Mouse (Mus musculus) mature B cell (primary cell): ENCODE results near the gene Gemin2.
"Not testable (repeated sequence)": the region's sequence is repeated elsewhere in the genome, so short reads cannot be mapped to it uniquely, and the experiment has no call there.

Experiments used
- in situ Hi-C: fragments of 300-500 bp; cut with MboI; formaldehyde crosslinking; loops from 2 replicates; pipeline ENCODE4 v1.14.3; 2019

Gemin2 gene

GRCm38 (mm10) chr12:59013234-59013633 is at the start of gene Gemin2:
Gene Gemin2 (plus strand): TSS chr12:59013393.
- in situ Hi-C loops: loop anchor here (10.0 kb wide), 1 partner anchor 202 kb away; the partner anchor contains the start of gene Fbxo33

GRCm38 (mm10) chr12:58964583-58964982 is 48.6 kb upstream of the Gemin2 start:
- in situ Hi-C loops: no loop called here

- in situ Hi-C loops: no loop called here
These were observed 36.2 kb upstream of the Gemin2 start for GRCm38 (mm10) chr12:58976966-58977365.

GRCm38 (mm10) chr12:58981178-58981661 is 32.0 kb upstream of the Gemin2 start:
- in situ Hi-C loops: not testable (repeated sequence)

- in situ Hi-C loops: no loop called here
These were observed 27.4 kb upstream of the Gemin2 start for GRCm38 (mm10) chr12:58985766-58986165.

- in situ Hi-C loops: loop anchor here (10.0 kb wide), 1 partner anchor 204 kb away; the partner anchor contains the start of gene Fbxo33
These were observed 2.7 kb upstream of the Gemin2 start for GRCm38 (mm10) chr12:59010482-59010881.

GRCm38 (mm10) chr12:59011275-59011843 is 1.8 kb upstream of the Gemin2 start:
- in situ Hi-C loops: loop anchor here (10.0 kb wide), 1 partner anchor 203 kb away; the partner anchor contains the start of gene Fbxo33

- in situ Hi-C loops: loop anchor here (10.0 kb wide), 1 partner anchor 203 kb away; the partner anchor contains the start of gene Fbxo33
These were observed 1.1 kb upstream of the Gemin2 start, which contains the start of gene Sec23a for GRCm38 (mm10) chr12:59011844-59012709. Gene Sec23a (minus strand): TSS chr12:59012017.

GRCm38 (mm10) chr12:59012710-59013091 is 492 bp upstream of the Gemin2 start:
- in situ Hi-C loops: loop anchor here (10.0 kb wide), 1 partner anchor 202 kb away; the partner anchor contains the start of gene Fbxo33

GRCm38 (mm10) chr12:59017970-59018369 is 4.8 kb downstream of the Gemin2 start:
- in situ Hi-C loops: loop anchor here (10.0 kb wide), 1 partner anchor 197 kb away; the partner anchor contains the start of gene Fbxo33

GRCm38 (mm10) chr12:59019891-59020290 is 6.7 kb downstream of the Gemin2 start:
- in situ Hi-C loops: loop anchor here (10.0 kb wide), 1 partner anchor 195 kb away; the partner anchor contains the start of gene Fbxo33

GRCm38 (mm10) chr12:59021306-59021705 is 8.1 kb downstream of the Gemin2 start:
- in situ Hi-C loops: no loop called here

- in situ Hi-C loops: no loop called here
These were observed 18.9 kb downstream of the Gemin2 start for GRCm38 (mm10) chr12:59032101-59032500.

- in situ Hi-C loops: no loop called here
These were observed 26.2 kb downstream of the Gemin2 start for GRCm38 (mm10) chr12:59039162-59039970.

- in situ Hi-C loops: no loop called here
These were observed 27.0 kb downstream of the Gemin2 start for GRCm38 (mm10) chr12:59039971-59040844.

GRCm38 (mm10) chr12:59040851-59041250 is 27.7 kb downstream of the Gemin2 start:
- in situ Hi-C loops: no loop called here

GRCm38 (mm10) chr12:59052470-59052869 is 39.3 kb downstream of the Gemin2 start:
- in situ Hi-C loops: loop anchor here (10.0 kb wide), 1 partner anchor 162 kb away; the partner anchor contains the start of gene Fbxo33

GRCm38 (mm10) chr12:59053166-59053565 is 40.0 kb downstream of the Gemin2 start:
- in situ Hi-C loops: loop anchor here (10.0 kb wide), 1 partner anchor 162 kb away; the partner anchor contains the start of gene Fbxo33

- in situ Hi-C loops: loop anchor here (10.0 kb wide), 1 partner anchor 161 kb away; the partner anchor contains the start of gene Fbxo33
These were observed 40.8 kb downstream of the Gemin2 start for GRCm38 (mm10) chr12:59053976-59054375.
